Mouse (Mus musculus) kidney, postnatal 36 days (tissue): ENCODE results near the gene H2-DMa.

ENCODE experiments used
- DNase-seq, 2 experiments: peaks; one replicate each; pipeline ENCODE4 v3.0.0; 2021 to 2022; ENCODE audit warnings: mixed read lengths in 2 of 2

Gene H2-DMa

GRCm38 (mm10) chr17:34104804-34105203 is 14.5 kb upstream of the H2-DMa start:
- no peak for DNase-seq

GRCm38 (mm10) chr17:34106555-34106954 is 12.8 kb upstream of the H2-DMa start:
- no peak for DNase-seq

GRCm38 (mm10) chr17:34107109-34107867 is 12.1 kb upstream of the H2-DMa start:
- no peak for DNase-seq

GRCm38 (mm10) chr17:34108460-34108859 is 10.9 kb upstream of the H2-DMa start:
- no peak for DNase-seq

GRCm38 (mm10) chr17:34109038-34109805 is 10.1 kb upstream of the H2-DMa start:
- peak in 1 of 2 experiments; percentile 55 for DNase-seq

GRCm38 (mm10) chr17:34109806-34110195 is 9.5 kb upstream of the H2-DMa start:
- DNase-seq: no peak

- DNase-seq: no peak
Observed at GRCm38 (mm10) chr17:34110309-34110708, 9.0 kb upstream of the H2-DMa start.

GRCm38 (mm10) chr17:34114114-34114513 is 5.2 kb upstream of the H2-DMa start:
- no peak for DNase-seq

GRCm38 (mm10) chr17:34116736-34117370 is 2.5 kb upstream of the H2-DMa start:
- no peak for DNase-seq

GRCm38 (mm10) chr17:34117421-34118112 is 1.8 kb upstream of the H2-DMa start:
- no peak for DNase-seq

GRCm38 (mm10) chr17:34118113-34118872 is 1.0 kb upstream of the H2-DMa start:
- peak in 1 of 2 experiments; percentile 56 for DNase-seq

- DNase-seq: no peak
Observed at GRCm38 (mm10) chr17:34118873-34119248, 480 bp upstream of the H2-DMa start.

- peak; percentile 92 to 95 for DNase-seq
Observed at GRCm38 (mm10) chr17:34120180-34120723, 911 bp downstream of the H2-DMa start.

GRCm38 (mm10) chr17:34120814-34121171 is 1.5 kb downstream of the H2-DMa start:
- DNase-seq: peak; percentile 92 to 95

- peak; percentile 90 to 93 for DNase-seq
Observed at GRCm38 (mm10) chr17:34121172-34121878, 2.0 kb downstream of the H2-DMa start.

- DNase-seq: peak; percentile 79 to 85
Observed at GRCm38 (mm10) chr17:34121879-34122187, 2.5 kb downstream of the H2-DMa start.

GRCm38 (mm10) chr17:34122188-34122984 is 3.0 kb downstream of the H2-DMa start, which contains the start of gene Brd2:
Brd2 (minus strand) TSS chr17:34122634.
- peak; percentile 96 to 98 for DNase-seq

- DNase-seq: no peak
Observed at GRCm38 (mm10) chr17:34123111-34123510, 3.8 kb downstream of the H2-DMa start.

GRCm38 (mm10) chr17:34123518-34123917 is 4.2 kb downstream of the H2-DMa start:
- DNase-seq: no peak

- peak in 1 of 2 experiments; percentile 42 for DNase-seq
Observed at GRCm38 (mm10) chr17:34124649-34125048, 5.3 kb downstream of the H2-DMa start.
